Mouse (Mus musculus) lung, adult 18-20 months (tissue): ENCODE data around the gene Zfp663.

Source experiments
- DNase-seq, 2 experiments: peaks; one replicate each; pipeline ENCODE4 v3.0.0; 2022; ENCODE audit warnings: mixed read lengths in 2 of 2

Zfp663 gene

GRCm38 (mm10) chr2:165368496-165368895, at the start of gene Zfp663:
TSS of gene Zfp663 (minus strand) at chr2:165368729.
- DNase-seq: no peak

DNA sequence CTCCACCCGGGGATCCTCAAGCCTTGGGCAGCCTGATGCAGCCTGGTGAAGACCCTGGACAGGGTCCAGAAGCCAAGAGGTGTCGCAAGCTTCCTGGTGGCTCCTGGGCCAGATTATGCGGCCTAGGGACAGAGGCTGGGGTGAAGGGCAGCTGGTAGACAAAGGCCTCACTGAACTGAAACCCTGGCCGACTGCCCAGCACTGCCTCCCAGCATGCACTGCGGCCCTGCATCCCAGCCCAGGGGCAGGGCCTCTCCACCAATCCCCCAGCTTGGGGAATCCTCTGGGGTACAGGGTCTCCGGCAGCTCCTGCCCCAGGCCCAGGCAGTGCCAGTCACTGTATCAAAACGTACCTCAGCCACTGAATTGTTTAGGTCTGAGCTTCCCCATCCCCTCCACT, 48.8 kb upstream of the Zfp663 start:
- DNase-seq: no peak

GRCm38 (mm10) chr2:165415795-165416194, 47.3 kb upstream of the Zfp663 start:
- no peak for DNase-seq

DNA sequence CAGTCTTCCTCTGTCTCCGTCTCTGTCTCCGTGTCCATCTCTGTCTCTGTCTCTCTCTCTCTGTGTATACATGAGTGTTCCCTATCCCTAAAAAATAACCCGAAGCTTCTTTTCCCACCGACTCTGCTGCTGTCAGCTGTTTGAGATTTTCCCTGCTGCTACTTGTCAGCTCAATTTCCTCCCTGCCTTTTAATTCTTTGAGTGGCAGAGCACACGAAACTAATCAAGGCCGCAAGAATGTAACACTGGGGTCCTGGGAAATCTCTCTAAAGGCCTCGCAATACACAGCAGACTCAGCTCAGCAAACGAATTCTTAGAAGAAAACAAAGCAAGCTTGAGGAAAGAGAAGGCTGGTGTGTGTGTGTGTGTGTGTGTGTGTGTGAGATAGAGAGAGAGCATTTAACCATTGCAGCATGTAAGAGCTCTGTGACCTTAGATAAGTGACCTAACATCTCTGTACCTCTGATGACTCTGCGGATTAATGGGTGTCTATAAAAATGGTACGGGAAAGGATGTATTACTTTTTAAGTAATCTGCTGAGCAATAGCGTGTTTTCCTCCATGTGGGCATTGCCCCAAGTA, 46.7 kb upstream of the Zfp663 start:
- no peak for DNase-seq

GRCm38 (mm10) chr2:165414321-165414720, 45.8 kb upstream of the Zfp663 start:
- DNase-seq: no peak

DNA sequence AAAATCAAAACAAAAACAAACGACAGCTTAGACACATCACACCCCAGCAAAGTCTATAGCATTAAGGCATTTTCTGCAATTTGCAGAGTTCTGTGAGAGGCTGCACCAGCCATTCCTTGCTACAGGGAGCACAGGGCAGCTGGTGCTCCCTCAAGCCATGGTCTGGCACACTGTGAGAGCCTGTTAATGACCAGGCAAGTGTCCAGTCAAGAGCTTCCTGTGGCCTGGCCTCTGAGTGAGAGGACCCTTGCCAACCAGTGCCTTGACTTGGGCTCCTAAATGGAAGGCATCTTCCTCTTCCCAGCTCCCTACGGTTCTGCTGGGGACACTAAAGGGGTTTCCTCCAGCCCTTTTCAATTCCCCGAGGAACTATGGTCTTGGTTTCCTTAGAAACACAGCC, 45.4 kb upstream of the Zfp663 start:
- no peak for DNase-seq

GRCm38 (mm10) chr2:165407700-165408301, 39.3 kb upstream of the Zfp663 start:
- peak; percentile 63 to 75 for DNase-seq

- peak in 1 of 2 experiments; percentile 11 for DNase-seq
These were observed 36.8 kb upstream of the Zfp663 start for GRCm38 (mm10) chr2:165405351-165405750.

DNA sequence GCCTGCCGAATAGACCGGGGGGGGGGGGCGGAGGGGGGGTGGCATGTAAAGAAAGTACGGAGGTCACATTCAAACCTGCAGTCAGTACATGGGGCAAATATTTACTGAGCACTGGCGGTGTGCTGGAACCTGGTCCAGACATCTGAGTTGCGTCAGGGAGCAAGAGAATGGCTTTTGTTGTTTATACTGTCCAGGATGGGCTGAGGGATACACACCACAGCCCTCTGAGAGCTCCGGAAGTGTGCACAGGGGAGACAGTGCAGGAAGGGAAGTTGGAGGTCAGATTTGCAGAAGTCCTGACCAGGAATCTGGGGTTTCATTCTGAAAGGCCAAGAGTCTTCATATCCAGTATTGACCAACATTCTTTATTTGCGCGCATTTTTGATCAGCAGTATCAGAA, 36.4 kb upstream of the Zfp663 start:
- peak in 1 of 2 experiments; percentile 34 for DNase-seq

- no peak for DNase-seq
These were observed 29.7 kb upstream of the Zfp663 start for GRCm38 (mm10) chr2:165398164-165398785.

GRCm38 (mm10) chr2:165397502-165398163, 29.1 kb upstream of the Zfp663 start:
- DNase-seq: peak; percentile 41 to 44

- peak in 1 of 2 experiments; percentile 19 for DNase-seq
These were observed 28.4 kb upstream of the Zfp663 start for GRCm38 (mm10) chr2:165396831-165397501.

GRCm38 (mm10) chr2:165392156-165392555, 23.6 kb upstream of the Zfp663 start:
- no peak for DNase-seq

DNA sequence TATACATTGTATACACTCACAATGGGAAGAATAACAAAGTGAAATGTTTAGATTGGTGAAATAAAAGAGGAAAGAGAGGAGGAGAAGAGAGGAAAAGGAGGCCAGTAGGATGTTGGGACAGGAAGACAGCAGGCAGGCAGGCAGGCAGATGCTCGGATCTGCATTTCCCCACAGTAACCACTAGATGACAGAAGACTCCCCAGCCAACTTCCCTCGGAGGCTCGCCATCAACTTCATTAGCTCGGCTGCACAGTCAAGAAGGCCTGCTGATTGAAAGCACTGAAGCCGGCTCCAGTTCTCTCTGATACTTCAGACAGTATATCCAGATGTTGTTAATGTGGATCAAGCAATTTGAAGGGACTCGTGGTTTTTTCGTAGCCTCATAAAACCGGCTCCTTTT, 23.0 kb upstream of the Zfp663 start:
- DNase-seq: peak in 1 of 2 experiments; percentile 31

GRCm38 (mm10) chr2:165389299-165389952, 20.9 kb upstream of the Zfp663 start:
- no peak for DNase-seq

DNA sequence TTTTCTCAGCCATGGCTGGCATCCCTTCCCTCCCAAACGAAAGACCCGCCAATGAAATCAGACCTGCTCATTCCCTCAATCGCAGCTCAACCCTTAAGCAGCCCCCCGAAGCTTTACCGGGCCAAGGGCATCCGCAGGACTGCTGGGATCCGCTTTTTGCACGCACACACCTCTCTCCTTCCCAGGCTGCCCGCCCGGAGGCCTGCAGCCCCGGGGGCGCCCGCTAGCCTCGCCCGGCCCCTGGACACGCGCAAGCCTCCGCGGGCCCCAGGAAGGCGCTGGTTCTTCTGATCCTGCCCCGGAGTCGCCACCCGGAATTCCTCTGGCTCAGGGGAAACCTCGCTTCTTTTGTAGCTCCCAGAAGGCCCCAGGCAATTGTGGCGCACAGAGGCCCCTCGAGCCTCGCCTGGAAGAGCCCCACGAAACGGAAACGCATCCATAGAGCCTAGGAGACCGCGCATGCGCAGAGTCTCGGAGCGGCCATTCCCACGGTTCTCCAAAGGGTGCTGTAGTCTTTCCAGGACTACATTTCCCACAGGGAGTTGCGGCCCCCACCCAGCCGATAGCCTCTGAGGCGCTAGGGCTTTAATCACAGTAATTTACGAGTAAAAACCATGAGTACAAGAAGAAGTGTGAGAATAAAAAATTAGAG, 19.4 kb upstream of the Zfp663 start, which contains the start of gene Zfp334:
Gene Zfp334, minus strand, starts transcription at position 416 of the 652 bp plus-strand sequence.
- DNase-seq: peak; percentile 93 to 95

DNA sequence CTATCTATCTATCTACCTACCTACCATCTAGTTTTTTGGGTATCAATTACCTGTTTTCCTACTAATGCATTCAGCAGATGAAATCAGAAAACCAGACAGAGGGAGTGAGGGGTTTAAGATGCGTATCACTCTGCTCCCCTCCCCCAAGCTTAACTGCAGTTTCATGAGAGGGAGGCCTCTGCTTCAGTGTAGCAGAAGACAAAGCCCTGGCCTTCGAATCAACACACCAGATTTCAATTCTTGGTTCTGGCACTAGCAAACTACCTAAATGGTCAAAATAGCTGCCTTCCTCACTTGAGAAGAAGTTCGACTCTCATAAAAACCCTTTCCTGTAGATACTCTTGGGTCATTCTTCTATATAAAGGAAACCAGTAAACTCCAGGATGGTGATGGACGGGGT, 18.8 kb upstream of the Zfp663 start:
- no peak for DNase-seq

DNA sequence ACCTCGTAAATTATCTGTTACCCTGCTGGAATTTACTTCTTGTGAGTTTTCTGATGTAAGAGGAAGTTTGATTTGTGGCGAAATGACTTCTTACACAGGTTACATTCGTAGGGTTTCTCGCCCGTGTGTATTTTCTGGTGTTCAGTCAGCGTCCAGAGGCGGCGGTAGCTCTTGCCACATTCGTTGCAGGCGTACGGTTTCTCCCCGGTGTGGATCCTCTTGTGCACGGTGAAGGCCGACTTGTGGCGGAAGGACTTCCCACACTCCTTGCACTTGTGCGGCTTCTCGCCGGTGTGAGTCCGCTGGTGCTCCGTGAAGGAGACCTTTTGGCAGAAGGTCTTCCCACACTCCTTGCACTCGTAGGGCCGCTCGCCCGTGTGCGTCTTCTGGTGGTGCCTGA, 11.5 kb upstream of the Zfp663 start:
- no peak for DNase-seq

DNA sequence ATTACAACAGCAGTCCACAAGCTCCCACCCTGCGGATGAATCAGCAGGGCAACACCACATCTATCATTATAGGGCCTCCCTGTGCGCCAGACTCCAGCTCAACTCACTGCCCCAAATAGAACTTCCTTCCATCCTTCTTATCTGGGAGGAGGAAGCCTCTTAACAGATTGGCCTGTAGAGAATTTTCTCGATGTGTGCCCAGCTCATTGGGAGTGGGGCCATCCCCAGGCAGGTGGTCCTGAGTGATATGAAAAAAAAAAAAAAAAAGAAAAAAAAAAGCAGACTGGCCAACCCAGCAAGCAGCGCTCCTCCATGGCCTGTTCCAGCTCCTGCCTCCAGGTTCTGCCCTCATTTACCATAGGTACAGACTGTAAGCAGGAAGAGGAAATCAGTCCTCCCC, 7.5 kb upstream of the Zfp663 start:
- DNase-seq: no peak

DNA sequence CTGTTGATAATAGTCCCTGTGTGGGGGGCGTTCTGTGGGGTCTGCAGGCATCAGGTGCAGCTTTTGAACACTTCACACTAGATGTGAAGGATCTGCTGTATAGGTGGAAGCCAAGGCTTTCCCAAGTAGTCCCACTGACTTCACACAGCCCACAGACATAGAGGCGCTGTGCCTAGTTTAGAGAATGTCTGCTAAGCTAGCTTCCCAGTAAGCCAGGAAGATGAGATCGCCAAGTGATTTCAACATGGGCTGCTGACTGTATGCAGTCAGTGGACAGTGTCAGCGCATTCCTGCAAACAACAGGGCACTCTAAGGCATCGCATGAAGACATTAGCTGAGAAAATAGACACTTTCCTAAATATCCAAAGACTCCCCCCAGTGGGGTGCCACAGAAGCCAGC, 6.9 kb upstream of the Zfp663 start:
- DNase-seq: no peak

DNA sequence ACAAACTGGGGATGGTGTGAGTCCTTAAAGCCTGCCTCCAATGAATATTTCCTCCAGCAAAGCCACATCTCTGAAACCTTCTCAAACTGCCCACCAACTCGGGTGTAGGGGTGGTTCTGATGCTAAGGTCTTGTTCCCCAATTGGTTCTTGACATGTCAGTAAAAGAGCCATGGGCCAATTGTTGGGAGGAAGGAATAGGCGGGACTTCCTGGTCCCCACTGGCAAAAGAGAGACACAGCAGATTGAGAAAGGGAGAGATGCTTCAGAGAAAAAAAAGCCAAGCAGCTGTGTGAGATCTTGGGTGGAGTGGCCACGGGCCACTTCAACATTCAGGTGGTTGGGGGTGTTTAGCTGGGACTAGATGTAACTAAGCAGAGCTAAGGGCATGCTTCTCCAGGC, 2.5 kb upstream of the Zfp663 start:
- no peak for DNase-seq

DNA sequence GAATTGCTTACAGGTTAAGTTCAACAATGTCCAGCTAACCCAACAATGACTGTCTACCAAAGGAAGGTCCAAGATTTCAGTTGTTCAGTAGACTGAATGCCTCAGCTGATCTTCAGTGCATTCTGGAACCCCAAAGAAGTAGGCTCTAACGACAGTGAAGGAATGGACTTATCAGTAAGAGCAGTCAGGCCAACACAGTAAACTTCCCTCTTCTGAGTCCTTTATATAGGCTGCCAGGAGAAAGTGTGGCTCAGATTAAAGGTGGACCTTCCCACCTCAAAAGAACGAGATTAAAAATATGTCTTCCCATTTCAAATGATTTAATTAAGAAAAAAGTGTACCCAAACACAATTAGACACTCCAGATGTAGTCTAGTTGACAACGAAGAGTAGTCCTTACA, 1.8 kb upstream of the Zfp663 start:
- DNase-seq: no peak
